Mouse (Mus musculus) adrenal gland, adult 8-10 months (tissue): ENCODE data around the gene Cenpm. TPM values are rescaled to one million over a fixed set of nuclear protein-coding genes. Genes with fewer than 3 reads are reported as not detected.
A peak's percentile ranks its signal among the peaks of the same experiment; 100 is the strongest.

Experiments used
- DNase-seq: peaks from one replicate; pipeline ENCODE4 v3.0.0; 2022
- total RNA-seq, 4 experiments: library from RNA; stranded (reverse); gene quantifications; 2 replicates each; pipeline ENCODE4 v1.2.4; 2022

Gene Cenpm
- total RNA-seq, 4 experiments from 2014 or later: 0.87 to 3.8 (median 1.8) TPM

- no peak for DNase-seq
Observed at GRCm38 (mm10) chr15:82243311-82243710, 1.2 kb downstream of the Cenpm start.

DNA sequence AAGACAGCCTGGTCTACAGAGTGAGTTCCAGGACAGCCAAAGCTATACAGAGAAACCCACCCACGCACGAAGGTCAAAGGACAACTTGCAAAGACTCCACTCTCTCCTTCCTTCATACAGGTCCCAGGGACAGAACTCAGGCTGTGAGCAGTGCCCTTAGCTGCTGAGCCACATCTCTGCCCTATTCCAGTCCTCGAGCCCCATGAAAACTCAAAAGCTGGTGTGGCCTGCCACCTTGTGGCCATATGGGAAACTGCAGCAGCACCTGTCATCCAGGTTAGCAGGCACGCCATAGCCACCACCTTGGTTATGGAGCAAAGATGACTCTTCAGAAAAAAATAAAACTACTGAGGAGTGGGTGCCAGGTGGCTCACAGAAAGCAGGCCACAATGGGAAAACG is 8.0 kb downstream of the Cenpm start:
- peak; percentile 66 for DNase-seq

GRCm38 (mm10) chr15:82235661-82236060 is 8.9 kb downstream of the Cenpm start:
- no peak for DNase-seq

DNA sequence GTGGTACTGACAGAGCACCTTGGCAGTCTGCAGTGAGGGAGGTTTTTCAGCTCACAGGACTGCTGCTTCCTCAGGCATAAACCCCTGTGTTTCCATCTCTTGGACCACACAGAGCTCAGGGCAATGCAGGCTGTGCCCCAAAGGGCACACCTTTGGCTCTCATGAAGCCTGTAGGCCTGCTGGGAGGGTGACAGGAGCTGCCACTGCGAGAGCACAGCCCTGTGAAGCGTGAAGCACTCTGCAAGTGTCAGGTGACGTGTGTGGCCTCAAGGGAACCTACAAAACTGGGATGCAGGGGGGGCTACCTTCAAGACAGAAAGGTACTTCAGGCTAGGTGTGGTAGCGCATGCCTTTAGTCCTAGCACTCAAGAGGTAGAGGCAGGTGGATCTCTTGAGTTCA is 11.9 kb downstream of the Cenpm start:
- DNase-seq: no peak

GRCm38 (mm10) chr15:82231591-82232378 is 12.8 kb downstream of the Cenpm start:
- no peak for DNase-seq

DNA sequence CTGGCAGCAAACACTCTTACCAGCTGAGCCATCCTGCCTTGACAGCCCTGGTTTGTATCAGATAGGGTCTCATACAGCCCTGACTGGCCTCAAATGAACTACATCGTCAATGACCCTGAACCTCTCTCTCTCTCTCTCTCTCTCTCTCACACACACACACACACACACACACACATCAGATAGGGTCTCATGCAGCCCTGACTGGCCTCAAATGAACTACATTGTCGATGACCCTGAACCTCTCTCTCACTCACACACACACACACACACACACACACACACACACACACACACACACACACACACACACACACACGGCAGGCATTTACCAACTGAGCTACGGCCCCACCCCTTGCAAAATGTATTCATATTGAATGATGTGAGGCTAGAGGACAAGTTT is 13.4 kb downstream of the Cenpm start:
- no peak for DNase-seq

DNA sequence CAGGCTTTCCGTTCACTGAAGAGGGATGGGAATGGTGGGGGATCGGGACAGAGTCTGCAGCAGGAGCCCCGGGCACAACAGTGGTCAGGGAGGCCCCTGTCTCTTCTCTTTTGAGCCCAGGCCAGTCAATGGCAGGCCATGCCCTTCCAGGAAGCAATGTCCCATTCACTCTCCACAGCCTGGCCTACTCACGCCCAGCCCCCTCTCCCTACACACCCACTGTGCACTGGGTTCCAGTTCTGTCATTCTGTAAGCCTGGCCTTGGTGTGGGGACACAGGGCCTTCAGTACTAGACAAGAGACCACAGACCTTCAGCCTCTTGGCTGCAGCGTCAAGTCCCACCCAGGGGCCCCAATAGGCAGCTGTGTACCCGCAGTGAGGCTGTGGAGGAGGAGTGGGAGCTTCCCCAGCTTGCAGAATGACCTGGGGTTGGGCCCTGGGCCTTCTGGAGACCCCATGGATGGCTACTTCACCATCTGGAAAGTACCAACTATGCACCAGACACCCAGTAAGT is 14.4 kb downstream of the Cenpm start:
- DNase-seq: no peak

DNA sequence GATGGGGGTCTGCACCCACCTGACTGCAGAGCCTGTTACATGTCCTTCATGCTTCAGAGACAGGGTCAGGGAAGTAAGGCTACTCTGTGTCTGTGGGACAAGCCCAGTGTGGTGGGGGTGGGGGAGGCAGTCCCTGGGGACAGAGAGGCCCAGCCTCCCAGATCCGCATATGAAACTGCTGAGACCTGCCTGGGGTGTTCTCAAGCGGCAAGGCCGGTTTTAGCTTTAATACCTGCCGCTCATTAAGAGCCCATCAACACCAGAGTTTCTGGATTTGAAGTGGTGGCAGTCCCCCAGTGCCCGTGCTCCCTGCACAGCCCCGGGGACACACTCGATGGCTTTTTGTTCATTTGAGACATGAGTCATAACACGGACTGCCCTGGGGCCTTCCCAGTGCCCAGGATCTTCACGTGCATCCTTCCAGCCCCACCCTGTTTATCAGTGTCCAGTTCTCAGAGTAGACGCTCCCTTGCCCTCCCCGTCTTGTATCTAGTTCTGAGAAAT is 15.0 kb downstream of the Cenpm start:
- no peak for DNase-seq

DNA sequence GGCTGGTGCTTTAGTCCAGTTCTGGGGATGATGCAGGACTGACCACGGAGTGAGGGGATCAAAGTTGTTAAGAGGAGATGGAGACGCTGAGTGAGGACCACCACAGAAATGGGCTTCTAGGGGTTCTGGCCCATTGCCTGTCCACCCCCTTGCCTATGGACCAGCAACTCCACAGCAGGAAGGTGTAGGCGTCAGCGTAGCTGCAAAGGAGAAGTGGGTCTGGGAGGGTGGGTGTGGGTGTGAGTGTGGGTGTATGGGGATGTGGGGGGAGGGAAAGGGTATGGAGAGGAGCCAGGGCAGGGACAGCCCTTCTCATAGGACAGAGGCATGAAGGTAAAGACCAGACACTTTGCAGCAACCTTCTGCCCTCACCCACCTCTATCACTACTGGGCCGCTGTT is 18.8 kb downstream of the Cenpm start:
- DNase-seq: no peak

DNA sequence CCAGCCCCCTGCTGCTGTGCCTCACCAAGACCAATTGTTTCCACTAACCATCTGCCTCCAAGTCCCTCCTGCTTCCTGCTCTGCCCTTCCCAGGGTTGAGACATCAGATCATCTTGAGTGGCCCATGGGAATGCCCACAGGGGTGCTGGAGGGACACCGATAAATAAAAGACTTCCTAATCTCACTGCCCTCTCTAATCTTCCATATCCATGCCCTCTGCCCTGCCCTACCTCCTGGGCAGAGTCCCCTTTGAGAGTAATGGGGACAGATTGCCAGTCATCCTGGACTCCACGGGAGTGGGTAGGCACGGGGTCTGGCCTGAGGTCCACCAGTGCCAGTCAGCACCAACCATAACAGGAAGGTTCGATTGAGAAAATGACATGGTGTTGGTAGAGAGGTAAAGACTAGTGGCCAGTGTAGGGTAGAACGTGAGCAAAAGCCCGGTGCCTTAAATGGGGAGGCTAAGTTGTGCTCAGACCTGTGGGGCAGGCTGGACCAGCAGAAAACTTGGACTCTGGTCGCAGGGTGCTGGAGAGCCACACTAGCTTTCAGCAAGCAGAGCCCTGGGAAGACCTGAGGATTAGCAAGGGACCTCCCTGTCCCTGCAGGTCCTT is 19.8 kb downstream of the Cenpm start:
- no peak for DNase-seq

- DNase-seq: no peak
Observed at GRCm38 (mm10) chr15:82223657-82224601, 20.6 kb downstream of the Cenpm start, which contains the start of gene Tnfrsf13c. Tnfrsf13c (minus strand) TSS chr15:82224369.

- DNase-seq: no peak
Observed at GRCm38 (mm10) chr15:82223251-82223650, 21.3 kb downstream of the Cenpm start.

- DNase-seq: no peak
Observed at GRCm38 (mm10) chr15:82221104-82221860, 23.3 kb downstream of the Cenpm start.

GRCm38 (mm10) chr15:82220003-82220675 is 24.4 kb downstream of the Cenpm start:
- DNase-seq: no peak

- DNase-seq: no peak
Observed at GRCm38 (mm10) chr15:82218778-82219666, 25.5 kb downstream of the Cenpm start.

- DNase-seq: no peak
Observed at GRCm38 (mm10) chr15:82217980-82218379, 26.6 kb downstream of the Cenpm start.

DNA sequence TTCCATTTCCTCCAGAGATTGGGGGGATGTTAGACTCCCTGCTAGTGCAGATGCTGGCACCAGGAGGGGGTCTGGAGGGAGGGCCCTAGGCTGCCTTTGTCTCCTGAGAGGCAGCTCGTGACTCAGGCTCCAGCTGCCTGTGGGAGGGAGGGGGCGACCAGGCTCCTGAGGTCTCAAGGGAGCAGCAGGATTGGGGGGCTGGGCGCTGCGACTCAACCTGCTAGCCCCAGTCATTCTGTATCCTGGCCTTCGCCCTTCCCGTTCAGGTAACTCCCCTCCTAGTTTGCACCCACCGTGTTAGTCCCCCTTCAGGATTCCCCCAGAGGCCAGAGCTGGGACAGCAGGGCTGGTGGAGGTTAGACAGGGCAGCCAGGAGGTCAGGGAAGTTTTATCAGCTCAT is 27.5 kb downstream of the Cenpm start:
- no peak for DNase-seq

DNA sequence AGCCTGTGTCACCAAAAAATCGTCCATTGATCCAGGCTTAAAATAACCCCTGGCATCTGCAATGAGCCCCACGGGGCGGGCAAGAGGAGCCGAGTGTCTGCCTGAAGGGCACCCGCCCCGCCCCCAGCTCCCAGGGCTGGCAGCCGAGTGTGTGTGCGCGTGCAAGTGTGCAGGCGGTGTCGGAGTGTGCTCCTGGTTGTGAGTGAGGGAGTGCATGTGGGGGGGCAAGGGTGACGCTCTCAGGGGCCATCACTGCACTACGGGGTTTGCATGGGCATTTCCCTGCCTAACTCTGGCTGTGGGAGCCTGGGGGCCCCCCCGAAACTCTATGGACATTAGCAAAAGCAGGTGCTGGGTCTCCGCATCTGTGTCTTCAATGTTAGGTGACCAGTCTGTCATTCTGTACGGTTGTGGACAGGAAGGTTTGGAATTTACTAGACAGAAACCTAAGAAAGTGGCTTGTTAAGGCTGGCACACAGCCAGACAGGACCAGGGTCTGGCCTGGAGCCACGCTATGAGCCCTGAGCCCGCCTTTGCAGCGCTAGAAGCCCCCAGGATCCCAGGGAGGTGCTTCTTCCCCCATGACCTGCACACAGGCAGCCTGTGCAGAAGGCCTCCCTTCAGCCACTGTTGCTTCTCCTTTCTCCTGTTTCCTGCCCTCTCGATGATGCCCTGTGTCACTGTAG is 28.3 kb downstream of the Cenpm start:
- DNase-seq: no peak

DNA sequence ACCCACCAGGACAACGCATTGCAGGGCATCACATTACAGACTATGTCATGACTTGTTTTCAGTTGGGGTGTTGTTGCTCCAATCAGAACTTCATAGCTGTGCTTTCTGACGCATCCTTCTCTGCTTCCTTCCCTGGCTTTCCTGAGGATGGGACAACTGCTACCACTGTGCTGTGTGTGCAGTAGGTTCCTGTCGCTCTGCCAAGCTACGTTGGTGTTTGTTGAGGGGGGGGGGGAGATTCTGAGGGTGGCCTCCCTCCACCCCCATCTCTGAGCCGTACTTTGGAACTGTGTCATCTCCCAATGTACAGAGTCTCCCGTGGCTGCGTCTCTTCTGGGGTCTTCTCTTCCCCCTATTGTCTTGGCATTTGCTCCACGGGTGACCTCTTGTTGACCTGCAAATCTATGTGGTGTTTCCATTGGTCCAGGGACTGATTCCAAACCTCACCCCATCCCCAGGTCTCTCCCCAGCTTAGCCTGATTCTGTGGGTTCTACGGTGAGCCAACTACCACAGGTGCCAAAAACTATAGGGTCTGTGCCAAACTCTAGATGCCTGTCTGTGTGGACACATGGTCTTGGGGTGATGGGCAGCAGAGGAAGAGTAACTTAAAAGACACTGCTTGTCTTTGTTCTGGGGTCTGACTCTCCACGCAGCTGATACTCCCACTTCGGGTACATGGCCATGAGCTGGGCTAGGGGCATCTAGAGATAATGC is 29.1 kb downstream of the Cenpm start:
- no peak for DNase-seq
